Mouse (Mus musculus): ENCODE data around the gene Vmn2r7. TPM values are rescaled to one million over a fixed set of nuclear protein-coding genes. Genes with fewer than 3 reads are reported as not detected.
"Not testable (repeated sequence)": the region's sequence is repeated elsewhere in the genome, so short reads cannot be mapped to it uniquely, and the experiment has no call there.

The Vmn2r7 gene
- total RNA-seq (2017): not detected in 3 replicates

DNA sequence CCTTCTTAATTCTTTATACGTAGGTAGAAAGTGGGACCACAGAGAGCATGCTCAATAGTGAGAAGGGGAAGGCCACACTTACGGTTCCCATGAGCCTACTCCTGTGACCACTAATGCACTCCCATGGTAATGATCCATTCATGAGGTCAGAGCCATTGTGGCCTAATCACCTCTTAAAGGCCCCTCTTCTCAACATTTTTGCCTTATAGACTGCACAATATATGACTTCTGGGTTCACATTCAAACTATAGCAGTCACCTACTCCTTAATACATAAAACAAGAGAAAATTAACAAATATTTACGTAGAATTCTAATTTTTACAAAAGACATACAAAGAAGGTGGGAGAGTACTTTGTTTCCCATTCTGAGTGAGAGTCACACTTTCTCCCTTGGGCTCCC lies at the start of gene Vmn2r7:
Vmn2r7 (minus strand) TSS at position 101 of the 400 bp plus-strand sequence.
- ATAC-seq (replicated peaks; ENCODE audit: insufficient number of reproducible peaks, low FRiP score, low TSS enrichment, poor library complexity, severe bottlenecking): not testable (repeated sequence)

DNA sequence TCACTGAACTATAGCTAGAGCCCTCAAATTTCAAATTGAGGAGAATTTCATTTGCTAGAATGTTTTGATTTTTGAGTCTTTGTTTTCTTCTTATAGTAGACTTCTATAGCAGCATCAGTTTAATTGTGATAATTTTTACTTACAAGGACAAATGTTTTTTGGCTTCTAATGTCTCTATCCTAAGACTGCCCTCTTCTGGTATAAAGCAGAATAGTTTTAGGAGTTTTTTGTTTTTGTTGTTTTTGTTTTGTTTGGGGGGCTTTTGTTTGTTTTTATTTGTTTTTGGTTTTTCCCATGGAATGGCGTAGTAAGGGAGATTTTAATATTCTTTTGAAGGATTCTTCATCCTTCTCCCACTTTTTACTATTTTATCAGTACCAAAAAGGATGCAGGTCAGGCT lies 45.2 kb upstream of the Vmn2r7 start:
- no peak for ATAC-seq (replicated peaks; ENCODE audit: insufficient number of reproducible peaks, low FRiP score, low TSS enrichment, poor library complexity, severe bottlenecking)

DNA sequence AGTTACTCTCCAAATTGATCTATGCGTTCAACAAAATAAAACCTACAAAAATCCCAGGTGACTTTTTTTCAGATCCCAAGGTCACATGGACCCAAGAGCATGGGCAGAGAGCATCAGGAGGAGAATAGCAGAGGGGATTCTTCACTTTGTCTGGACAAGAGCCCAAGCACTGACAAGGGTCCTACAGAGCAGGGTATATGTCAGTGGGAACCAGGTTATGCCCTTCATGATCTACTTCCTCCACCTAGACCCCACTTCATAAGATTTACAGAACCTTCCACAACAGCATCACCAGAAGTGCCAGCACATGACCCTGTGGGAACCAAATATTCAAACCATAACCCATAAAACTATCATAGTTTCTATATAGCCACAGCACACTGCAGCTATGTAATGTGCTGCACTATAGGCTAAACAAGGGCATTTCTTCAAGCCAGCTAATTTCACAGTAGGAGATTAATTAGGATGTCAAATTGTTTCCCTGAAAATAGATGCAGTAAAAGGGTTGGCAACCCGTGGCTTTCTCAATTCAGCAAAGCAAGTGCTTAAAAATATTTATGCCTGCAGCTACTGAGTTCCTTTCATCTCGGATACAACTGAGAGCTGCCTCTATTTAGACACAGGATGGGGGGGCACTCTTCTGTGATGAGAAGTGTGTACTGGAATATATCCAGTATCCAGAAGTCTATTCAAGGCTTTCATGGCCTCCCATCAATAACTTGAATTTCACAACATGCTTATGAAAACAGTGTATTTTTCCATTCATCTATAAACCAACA lies 33.8 kb upstream of the Vmn2r7 start:
- no peak for ATAC-seq (replicated peaks; ENCODE audit: insufficient number of reproducible peaks, low FRiP score, low TSS enrichment, poor library complexity, severe bottlenecking)

DNA sequence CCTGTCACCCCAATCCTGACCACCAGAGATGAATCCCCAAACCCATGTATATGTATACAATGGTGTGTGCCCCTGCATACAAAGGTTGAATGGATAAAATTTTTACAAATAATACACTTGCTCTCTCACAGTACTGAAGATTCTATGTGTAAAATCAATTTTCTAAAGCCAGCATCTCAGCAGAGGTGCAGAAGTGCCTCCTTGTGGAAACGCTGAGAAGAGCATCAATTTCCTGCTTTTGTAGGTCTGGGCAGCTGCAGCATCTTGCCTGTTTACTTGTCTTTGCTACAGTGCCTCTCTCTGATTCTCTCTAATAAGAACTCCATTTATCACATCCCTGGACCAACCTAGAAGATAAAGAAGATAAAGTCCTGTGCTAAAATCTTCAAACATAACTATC lies 32.1 kb upstream of the Vmn2r7 start:
- no peak for ATAC-seq (replicated peaks; ENCODE audit: insufficient number of reproducible peaks, low FRiP score, low TSS enrichment, poor library complexity, severe bottlenecking)

DNA sequence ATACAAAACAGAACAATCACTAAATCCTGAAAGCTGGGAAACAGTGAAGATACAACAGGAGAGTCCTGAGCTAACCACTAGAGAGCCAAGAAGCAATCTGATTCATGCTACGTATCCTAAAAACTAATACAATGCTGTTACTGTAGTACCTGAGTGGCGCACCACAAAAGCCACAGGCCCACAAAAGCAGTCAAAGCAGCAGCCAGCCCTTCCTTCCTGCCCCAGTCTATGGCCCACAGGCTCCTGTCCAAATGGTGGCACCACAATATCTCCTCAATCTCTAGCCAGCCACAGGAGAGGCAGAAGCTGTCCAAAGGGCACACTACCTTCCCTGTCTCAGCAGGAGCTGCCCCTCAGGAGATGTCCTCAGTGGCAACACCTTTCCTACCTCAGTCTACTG lies 1.7 kb downstream of the Vmn2r7 start:
- ATAC-seq (replicated peaks; ENCODE audit: insufficient number of reproducible peaks, low FRiP score, low TSS enrichment, poor library complexity, severe bottlenecking): no peak

DNA sequence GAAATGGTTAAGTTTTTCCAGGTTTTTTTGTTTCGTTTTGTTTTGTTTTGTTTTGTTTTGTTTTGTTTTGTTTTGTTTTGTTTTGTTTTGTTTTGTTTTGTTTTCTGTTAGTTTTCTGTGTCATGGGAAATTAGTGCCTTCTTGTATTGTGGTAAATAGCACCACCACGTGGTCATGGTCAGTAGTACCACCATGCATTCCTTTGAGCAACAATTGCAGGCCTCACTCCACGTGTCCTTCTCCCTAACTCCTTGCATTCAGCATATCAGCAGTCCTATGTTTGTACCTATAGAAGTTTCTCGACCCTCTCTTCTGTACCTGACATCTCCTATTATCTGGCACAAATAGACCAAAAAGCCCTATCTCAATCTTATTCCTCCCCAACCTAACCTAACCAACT lies 2.3 kb downstream of the Vmn2r7 start:
- no peak for ATAC-seq (replicated peaks; ENCODE audit: insufficient number of reproducible peaks, low FRiP score, low TSS enrichment, poor library complexity, severe bottlenecking)

DNA sequence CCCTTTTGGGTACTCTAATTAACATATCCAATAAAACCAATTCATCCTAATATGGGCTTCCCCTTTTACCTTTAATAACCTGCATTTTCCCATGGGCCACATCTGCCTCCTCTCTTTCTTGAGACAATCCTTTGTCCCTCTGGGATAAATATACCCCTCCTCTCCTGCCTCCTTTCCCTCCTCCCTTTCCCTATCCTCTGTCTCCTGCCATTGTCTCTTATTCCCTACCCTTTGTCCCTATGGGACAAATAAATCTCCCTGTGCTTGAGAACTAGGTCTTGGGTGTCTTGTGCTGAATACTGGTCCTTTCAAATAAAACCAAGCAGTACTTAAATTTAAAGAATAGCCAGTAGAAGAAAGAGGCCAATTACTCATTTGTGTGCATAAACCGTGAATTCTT lies 13.4 kb downstream of the Vmn2r7 start:
- ATAC-seq (replicated peaks; ENCODE audit: insufficient number of reproducible peaks, low FRiP score, low TSS enrichment, poor library complexity, severe bottlenecking): no peak

DNA sequence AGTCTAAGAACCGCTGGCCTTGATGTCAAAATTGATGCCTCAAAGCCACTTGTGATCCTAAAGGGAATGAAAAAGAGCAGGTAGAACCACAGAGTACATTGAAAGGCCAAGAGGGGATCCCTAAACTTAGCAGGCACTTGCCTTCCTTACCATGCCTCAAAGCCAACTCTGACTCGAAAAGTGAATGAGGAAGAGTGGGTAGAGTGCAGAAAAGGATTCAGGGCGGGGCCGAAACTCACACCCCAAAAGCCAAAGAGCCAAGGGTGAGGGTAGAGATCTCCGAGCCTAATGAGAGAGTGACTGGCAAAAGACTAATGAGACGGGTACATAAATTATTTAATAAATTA lies 53.3 kb downstream of the Vmn2r7 start:
- no peak for ATAC-seq (replicated peaks; ENCODE audit: insufficient number of reproducible peaks, low FRiP score, low TSS enrichment, poor library complexity, severe bottlenecking)

DNA sequence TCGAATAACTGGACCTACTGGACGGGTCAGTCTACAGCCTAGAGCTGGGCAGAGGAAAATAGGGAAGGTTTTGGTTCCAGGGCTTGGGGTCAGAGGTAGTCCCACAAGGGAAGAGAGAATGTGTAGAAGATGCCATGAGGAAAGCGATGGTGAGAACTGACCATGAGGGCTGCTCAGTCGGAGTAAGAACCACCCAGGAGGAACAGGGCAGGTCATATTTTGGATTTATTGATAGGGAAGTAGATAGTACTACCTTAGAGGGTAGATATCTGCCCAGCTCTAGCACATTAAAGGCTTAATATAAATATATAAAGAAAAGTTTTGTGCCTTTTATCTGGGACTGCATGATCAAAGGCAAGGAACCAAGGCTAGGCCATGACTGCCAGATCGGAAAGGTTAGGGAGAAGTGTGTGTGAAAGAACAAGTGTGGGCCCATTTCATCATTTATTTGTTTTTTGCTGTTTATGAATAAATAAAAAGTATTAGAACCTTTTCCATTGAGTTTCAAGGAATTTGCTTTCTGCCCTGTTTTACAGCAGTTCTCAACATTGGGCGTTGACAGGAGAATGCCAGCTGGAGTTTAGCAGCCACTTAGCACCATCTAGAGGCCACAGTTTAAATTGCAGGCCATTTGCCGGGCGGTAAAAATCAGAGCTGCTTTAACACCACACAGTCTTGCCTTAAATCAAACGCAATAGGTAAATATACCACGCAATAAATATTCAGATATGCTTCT lies 53.9 kb downstream of the Vmn2r7 start:
- no peak for ATAC-seq (replicated peaks; ENCODE audit: insufficient number of reproducible peaks, low FRiP score, low TSS enrichment, poor library complexity, severe bottlenecking)

DNA sequence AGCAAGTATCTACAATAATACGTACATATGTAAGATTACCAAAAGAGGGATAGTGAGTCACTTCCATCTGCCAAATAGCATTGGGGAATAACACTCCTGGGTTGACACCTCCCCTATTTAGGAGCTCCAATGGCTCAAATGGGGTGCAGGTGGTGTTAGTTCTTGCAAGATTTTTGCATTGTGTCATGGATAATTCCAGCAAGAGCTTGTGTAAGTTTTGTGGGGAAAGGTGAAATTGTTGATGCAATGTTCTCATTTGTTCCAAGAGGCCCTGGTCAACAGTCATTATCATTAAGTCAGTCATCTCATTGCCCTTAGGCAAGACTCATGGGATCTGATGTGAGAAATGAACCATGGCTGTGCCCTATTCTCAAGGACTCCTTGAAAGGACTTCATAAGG lies 61.7 kb downstream of the Vmn2r7 start:
- ATAC-seq (replicated peaks; ENCODE audit: insufficient number of reproducible peaks, low FRiP score, low TSS enrichment, poor library complexity, severe bottlenecking): no peak

DNA sequence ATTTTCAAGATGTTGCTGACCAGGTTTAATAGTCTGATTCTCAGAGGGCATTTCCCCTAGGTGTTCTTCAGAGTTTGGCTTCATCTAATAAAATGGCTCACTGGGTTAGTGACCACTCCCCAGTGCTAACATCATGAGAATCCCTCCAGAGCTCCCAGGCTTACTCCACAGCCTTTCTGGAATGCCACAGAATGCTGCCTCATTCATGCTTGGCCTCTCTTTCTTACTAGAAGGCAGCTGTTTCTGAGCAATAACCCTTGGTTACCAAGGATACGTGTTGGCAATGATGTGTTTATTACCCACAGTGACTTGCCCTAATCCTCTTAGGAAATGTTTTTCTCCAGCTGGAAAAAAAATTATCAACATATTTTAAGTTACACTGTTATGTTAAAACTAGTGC lies 72.4 kb downstream of the Vmn2r7 start:
- ATAC-seq (replicated peaks; ENCODE audit: insufficient number of reproducible peaks, low FRiP score, low TSS enrichment, poor library complexity, severe bottlenecking): no peak

DNA sequence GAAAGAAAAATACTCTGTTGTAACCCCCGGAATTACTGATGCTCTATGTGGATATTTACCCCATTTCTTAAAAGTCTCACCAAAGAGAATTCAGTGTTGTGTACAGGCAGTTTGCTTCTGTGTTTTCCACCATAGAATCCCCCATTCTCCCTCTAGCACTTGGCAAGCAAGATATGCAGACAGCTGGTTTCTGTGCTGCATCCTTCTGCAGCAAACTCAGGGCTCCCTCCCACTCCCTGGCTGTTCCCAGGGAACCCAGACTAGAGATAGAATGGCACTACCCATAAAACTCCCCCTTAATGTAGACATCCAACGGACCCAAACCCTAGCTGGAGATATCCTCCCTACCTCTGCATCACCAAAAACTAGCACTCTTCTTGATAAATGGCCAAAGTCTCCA lies 88.4 kb downstream of the Vmn2r7 start:
- no peak for ATAC-seq (replicated peaks; ENCODE audit: insufficient number of reproducible peaks, low FRiP score, low TSS enrichment, poor library complexity, severe bottlenecking)

DNA sequence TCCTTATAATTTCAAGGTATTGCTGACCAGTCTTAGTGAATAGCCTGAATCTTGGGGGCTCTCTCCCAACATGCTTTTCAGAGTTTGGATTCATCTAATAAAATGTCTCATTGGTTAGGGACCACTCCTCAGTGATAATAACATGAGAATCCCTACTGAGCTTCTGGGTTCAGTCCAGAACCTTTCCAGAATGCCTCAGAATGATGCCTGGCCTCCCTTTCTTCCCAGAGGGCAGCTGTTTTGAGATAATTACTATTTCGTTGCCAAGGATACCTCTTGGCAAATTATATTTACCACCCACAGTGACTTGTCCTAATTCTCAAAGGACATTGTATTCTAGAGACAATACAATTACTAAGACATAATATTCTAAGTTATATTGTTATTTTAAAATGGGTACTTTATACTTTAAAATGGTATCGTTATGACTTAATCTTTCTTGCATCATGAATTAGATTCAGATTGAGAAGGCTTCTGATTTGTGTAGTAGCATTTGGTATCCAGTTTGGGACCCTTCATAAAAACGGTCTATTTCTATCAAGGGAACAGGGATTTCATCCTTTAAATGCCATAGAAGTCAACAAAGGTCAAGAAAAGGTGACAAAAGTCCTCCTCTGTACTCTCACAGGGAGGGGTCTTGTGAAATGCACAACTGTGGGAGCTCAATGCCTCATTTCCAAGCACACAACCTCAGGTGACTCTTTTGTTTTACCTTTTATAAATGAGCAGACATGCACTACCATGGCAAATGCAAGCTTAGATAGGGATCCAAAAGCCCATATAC lies 117.2 kb downstream of the Vmn2r7 start:
- not testable (repeated sequence) for ATAC-seq (replicated peaks; ENCODE audit: insufficient number of reproducible peaks, low FRiP score, low TSS enrichment, poor library complexity, severe bottlenecking)

DNA sequence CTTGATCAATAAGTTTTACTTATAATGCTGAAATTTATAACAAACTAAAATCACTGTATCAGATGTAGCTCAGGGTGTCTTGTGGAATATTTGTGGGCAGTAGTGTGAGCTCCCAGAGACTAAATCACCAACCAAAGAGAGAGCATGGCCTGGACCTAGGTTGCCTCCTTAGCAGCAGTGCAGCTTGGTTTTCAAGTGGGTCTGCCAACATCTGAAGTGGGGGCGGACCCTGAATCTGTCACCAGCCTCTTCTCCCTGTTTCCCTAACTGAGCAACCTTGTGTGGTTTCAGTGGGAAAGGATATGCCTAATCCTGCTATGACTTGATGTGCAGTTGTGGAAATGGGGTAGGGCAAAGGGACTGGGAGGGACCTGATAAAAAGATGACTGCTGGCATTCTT lies 118.8 kb downstream of the Vmn2r7 start:
- ATAC-seq (replicated peaks; ENCODE audit: insufficient number of reproducible peaks, low FRiP score, low TSS enrichment, poor library complexity, severe bottlenecking): not testable (repeated sequence)

DNA sequence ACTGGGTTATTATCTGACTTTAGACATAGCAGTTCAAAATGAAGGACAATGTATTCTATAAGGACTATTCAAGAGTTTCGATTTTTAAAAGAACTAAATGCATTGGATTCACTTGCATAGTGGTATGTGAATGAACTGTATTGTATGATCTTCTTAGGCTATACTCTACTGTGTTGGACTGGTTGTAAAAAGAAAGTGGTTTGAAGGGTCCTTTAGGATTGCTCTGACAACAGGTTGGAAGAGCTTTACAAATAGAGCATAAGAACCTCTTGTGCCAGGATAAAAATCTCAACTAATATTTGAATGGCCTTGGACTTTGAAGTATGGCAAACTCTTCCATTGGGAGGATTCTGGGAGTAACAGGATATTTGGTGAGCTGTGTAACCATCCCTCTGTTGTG lies 168.5 kb downstream of the Vmn2r7 start:
- not testable (repeated sequence) for ATAC-seq (replicated peaks; ENCODE audit: insufficient number of reproducible peaks, low FRiP score, low TSS enrichment, poor library complexity, severe bottlenecking)
